Mouse (Mus musculus): ENCODE results near the gene F2rl1. TPM values are rescaled to one million over a fixed set of nuclear protein-coding genes. Genes with fewer than 3 reads are reported as not detected.
"Not testable (repeated sequence)": the region's sequence is repeated elsewhere in the genome, so short reads cannot be mapped to it uniquely, and the experiment has no call there.

F2rl1 gene
- polyA plus RNA-seq, 1 experiment from 2014 or later: 0.68 TPM

- H3K27me3 ChIP-seq (ENCODE audit: control insufficient read depth, insufficient read depth, low read depth, low read length): no peaks in the 10 kb centered on the region; the same call in 1 of the 2 replicates
- no peak overlapping the region for H3K9ac ChIP-seq (ENCODE audit: low read depth, low read length)
- H3K9me3 ChIP-seq (replicated peaks; ENCODE audit: control insufficient read depth, low read length): no peaks in the 10 kb centered on the region
- WGBS (ENCODE audit: insufficient replicate concordance): 55% methylated on average over 5 of the region's 5 CpGs
- H3K4me3 ChIP-seq (ENCODE audit: low read depth, low read length): no peak overlapping the region
- no peaks in the 10 kb centered on the region for H3K36me3 ChIP-seq (ENCODE audit: control insufficient read depth, insufficient read depth)
- H3K27ac ChIP-seq (ENCODE audit: low read length): no peak overlapping the region
- no peak for ATAC-seq (ENCODE audit: low read depth)
- peaks cover 19% of the 10 kb centered on the region for H3K4me1 ChIP-seq (ENCODE audit: control insufficient read depth, low read depth, low read length)
- no peak overlapping the region for H3K4me2 ChIP-seq (ENCODE audit: low read depth, low read length)
These were observed 13.0 kb upstream of the F2rl1 start for GRCm38 (mm10) chr13:95538021-95538420.

GRCm38 (mm10) chr13:95536117-95536493 is 11.1 kb upstream of the F2rl1 start:
- Histone ChIP-seq H3K27ac (ENCODE audit: low read length) (no peak overlapping the region), H3K4me1 (ENCODE audit: control insufficient read depth, low read depth, low read length) (peaks cover 19% of the 10 kb centered on the region), H3K4me3 (ENCODE audit: low read depth, low read length) (no peak overlapping the region), H3K9ac (ENCODE audit: low read depth, low read length) (no peak overlapping the region), H3K36me3 (ENCODE audit: control insufficient read depth, insufficient read depth) (no peaks in the 10 kb centered on the region), H3K4me2 (ENCODE audit: low read depth, low read length) (peak overlapping the region; percentile 47), H3K9me3 (replicated peaks; ENCODE audit: control insufficient read depth, low read length) (no peaks in the 10 kb centered on the region), H3K27me3 (ENCODE audit: control insufficient read depth, insufficient read depth, low read depth, low read length) (no peaks in the 10 kb centered on the region; the same call in 1 of the 2 replicates)
- WGBS (ENCODE audit: insufficient replicate concordance): 20% methylated on average over 5 of the region's 5 CpGs
- no peak for ATAC-seq (ENCODE audit: low read depth)

GRCm38 (mm10) chr13:95535461-95536116 is 10.6 kb upstream of the F2rl1 start:
- Histone ChIP-seq H3K36me3 (ENCODE audit: control insufficient read depth, insufficient read depth) (no peaks in the 10 kb centered on the region), H3K4me2 (ENCODE audit: low read depth, low read length) (peak overlapping the region; percentile 47), H3K27me3 (ENCODE audit: control insufficient read depth, insufficient read depth, low read depth, low read length) (no peaks in the 10 kb centered on the region; the same call in 1 of the 2 replicates), H3K9me3 (replicated peaks; ENCODE audit: control insufficient read depth, low read length) (no peaks in the 10 kb centered on the region), H3K4me3 (ENCODE audit: low read depth, low read length) (0 out of 2 replicates have a peak overlapping the region, but pooled peaks have one; percentile 10), H3K4me1 (ENCODE audit: control insufficient read depth, low read depth, low read length) (peaks cover 19% of the 10 kb centered on the region), H3K27ac (ENCODE audit: low read length) (no peak overlapping the region), H3K9ac (ENCODE audit: low read depth, low read length) (0 out of 2 replicates have a peak overlapping the region, but pooled peaks have one; percentile 6)
- ATAC-seq (ENCODE audit: low read depth): peak; percentile 82
- 5% methylated on average over 11 of the region's 11 CpGs for WGBS (ENCODE audit: insufficient replicate concordance)

- no peaks in the 10 kb centered on the region; the same call in 1 of the 2 replicates for H3K27me3 ChIP-seq (ENCODE audit: control insufficient read depth, insufficient read depth, low read depth, low read length)
- peaks cover 19% of the 10 kb centered on the region for H3K4me1 ChIP-seq (ENCODE audit: control insufficient read depth, low read depth, low read length)
- H3K27ac ChIP-seq (ENCODE audit: low read length): no peak overlapping the region
- no peak overlapping the region for H3K4me3 ChIP-seq (ENCODE audit: low read depth, low read length)
- peak overlapping the region; percentile 47 for H3K4me2 ChIP-seq (ENCODE audit: low read depth, low read length)
- 12% methylated on average over 6 of the region's 6 CpGs for WGBS (ENCODE audit: insufficient replicate concordance)
- no peak overlapping the region for H3K9ac ChIP-seq (ENCODE audit: low read depth, low read length)
- ATAC-seq (ENCODE audit: low read depth): no peak
- H3K36me3 ChIP-seq (ENCODE audit: control insufficient read depth, insufficient read depth): no peaks in the 10 kb centered on the region
- H3K9me3 ChIP-seq (replicated peaks; ENCODE audit: control insufficient read depth, low read length): no peaks in the 10 kb centered on the region
These were observed 10.0 kb upstream of the F2rl1 start for GRCm38 (mm10) chr13:95535026-95535425.

DNA sequence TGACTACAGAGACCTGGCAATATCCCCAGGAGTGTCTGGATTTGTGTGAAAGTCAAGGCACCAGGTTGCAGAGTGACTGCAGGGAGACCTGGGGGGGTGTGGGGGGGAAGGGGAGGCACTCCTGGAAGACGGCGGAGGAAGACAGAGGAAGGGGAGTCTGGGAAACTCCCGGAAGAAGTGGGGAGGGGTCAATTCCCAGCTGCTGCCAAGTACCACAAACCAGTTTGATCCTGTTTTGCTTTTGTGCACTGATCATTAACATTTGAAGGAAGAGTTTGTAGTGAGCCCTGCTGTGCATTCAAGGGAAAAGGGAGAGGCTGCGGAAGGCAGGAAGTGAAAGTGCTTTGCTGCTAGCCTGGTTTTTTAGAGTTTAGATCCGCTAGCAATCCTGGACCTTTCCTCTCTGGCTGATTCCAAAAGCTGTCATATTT is 9.1 kb upstream of the F2rl1 start:
- Histone ChIP-seq H3K4me2 (ENCODE audit: low read depth, low read length) (no peak overlapping the region), H3K4me1 (ENCODE audit: control insufficient read depth, low read depth, low read length) (peaks cover 19% of the 10 kb centered on the region), H3K27me3 (ENCODE audit: control insufficient read depth, insufficient read depth, low read depth, low read length) (no peaks in the 10 kb centered on the region; the same call in 1 of the 2 replicates), H3K36me3 (ENCODE audit: control insufficient read depth, insufficient read depth) (no peaks in the 10 kb centered on the region), H3K4me3 (ENCODE audit: low read depth, low read length) (no peak overlapping the region), H3K9ac (ENCODE audit: low read depth, low read length) (no peak overlapping the region), H3K27ac (ENCODE audit: low read length) (no peak overlapping the region), H3K9me3 (replicated peaks; ENCODE audit: control insufficient read depth, low read length) (no peaks in the 10 kb centered on the region)
- WGBS (ENCODE audit: insufficient replicate concordance): 21% methylated on average over 5 of the region's 5 CpGs
- no peak for ATAC-seq (ENCODE audit: low read depth)

DNA sequence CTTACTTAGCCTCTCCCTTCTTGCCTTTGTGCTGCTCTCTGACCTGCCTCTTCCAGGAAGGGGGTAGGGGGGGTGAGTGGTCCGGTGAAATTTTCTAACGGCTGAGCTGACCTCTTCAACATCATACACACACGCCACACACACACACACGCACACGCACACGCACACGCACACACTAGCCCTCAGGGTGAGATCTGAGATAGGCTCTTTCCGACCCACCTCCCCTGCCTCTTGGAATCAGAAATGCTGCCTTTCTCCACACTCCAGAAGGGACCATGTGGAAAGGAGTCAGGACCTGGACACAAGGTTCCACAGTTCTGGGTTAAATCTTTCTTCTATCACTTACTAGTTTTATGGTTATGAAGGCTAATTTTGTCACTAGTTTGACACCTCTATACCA is 8.6 kb upstream of the F2rl1 start:
- no peak overlapping the region for H3K9ac ChIP-seq (ENCODE audit: low read depth, low read length)
- no peak overlapping the region for H3K4me3 ChIP-seq (ENCODE audit: low read depth, low read length)
- H3K27me3 ChIP-seq (ENCODE audit: control insufficient read depth, insufficient read depth, low read depth, low read length): no peaks in the 10 kb centered on the region; the same call in 1 of the 2 replicates
- H3K36me3 ChIP-seq (ENCODE audit: control insufficient read depth, insufficient read depth): no peaks in the 10 kb centered on the region
- H3K4me1 ChIP-seq (ENCODE audit: control insufficient read depth, low read depth, low read length): peaks cover 19% of the 10 kb centered on the region
- no peak overlapping the region for H3K4me2 ChIP-seq (ENCODE audit: low read depth, low read length)
- whole genome bisulfite sequencing (ENCODE audit: insufficient replicate concordance): 35% methylated on average over 8 of the region's 8 CpGs
- no peaks in the 10 kb centered on the region for H3K9me3 ChIP-seq (replicated peaks; ENCODE audit: control insufficient read depth, low read length)
- no peak for ATAC-seq (ENCODE audit: low read depth)
- no peak overlapping the region for H3K27ac ChIP-seq (ENCODE audit: low read length)

GRCm38 (mm10) chr13:95533121-95533520 is 8.1 kb upstream of the F2rl1 start:
- H3K9ac ChIP-seq (ENCODE audit: low read depth, low read length); ATAC-seq (ENCODE audit: low read depth); H3K36me3 ChIP-seq (ENCODE audit: control insufficient read depth, insufficient read depth); H3K27me3 ChIP-seq (ENCODE audit: control insufficient read depth, insufficient read depth, low read depth, low read length); H3K4me2 ChIP-seq (ENCODE audit: low read depth, low read length); H3K9me3 ChIP-seq (replicated peaks; ENCODE audit: control insufficient read depth, low read length); H3K27ac ChIP-seq (ENCODE audit: low read length); H3K4me3 ChIP-seq (ENCODE audit: low read depth, low read length): not testable (repeated sequence)
- H3K4me1 ChIP-seq (ENCODE audit: control insufficient read depth, low read depth, low read length): peaks cover 19% of the 10 kb centered on the region
- 53% methylated on average over 5 of the region's 5 CpGs for WGBS (ENCODE audit: insufficient replicate concordance)

DNA sequence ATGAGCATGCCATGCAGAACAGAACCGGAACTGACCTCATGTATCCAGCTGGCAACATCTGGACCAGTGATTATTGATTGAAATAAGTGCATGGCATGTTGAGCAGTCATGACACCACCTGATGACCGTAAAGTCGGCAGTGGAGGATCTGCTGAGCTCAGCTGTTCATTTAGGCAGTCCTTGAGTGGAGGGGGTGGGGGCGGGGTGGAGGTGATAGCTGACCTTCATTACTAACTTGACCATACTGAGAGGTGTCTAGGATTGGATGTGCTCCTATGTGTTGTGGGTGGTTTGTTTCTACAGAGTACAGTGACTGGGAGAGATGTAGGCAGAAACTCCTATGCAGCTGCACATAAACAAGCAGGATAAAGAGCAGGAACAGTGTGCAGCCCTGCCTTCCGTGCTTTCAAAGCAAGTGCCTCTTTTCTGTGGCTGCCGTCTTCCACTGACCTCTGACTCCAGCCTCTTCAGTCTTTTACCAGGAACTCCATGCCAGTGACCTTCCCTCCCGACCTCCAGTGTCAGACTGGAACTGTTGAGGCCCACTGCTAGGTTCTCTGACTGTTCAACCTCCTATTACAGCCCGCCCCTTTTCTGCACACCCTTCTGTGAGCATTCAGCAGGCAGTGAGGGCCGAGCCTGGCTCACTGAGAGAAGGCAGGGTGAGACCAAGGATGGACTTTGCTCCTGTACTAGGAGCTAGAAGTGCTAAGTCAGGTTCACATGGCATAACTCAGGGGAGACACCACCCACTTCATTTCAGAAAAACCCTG is 6.4 kb upstream of the F2rl1 start:
- ATAC-seq (ENCODE audit: low read depth): peak; percentile 28; the same call in 1 of the 2 replicates
- Histone ChIP-seq H3K27me3 (ENCODE audit: control insufficient read depth, insufficient read depth, low read depth, low read length) (peaks cover 15% of the 10 kb centered on the region), H3K4me1 (ENCODE audit: control insufficient read depth, low read depth, low read length) (peaks cover 16% of the 10 kb centered on the region), H3K9ac (ENCODE audit: low read depth, low read length) (no peak overlapping the region), H3K4me3 (ENCODE audit: low read depth, low read length) (no peak overlapping the region), H3K27ac (ENCODE audit: low read length) (no peak overlapping the region), H3K9me3 (replicated peaks; ENCODE audit: control insufficient read depth, low read length) (no peaks in the 10 kb centered on the region), H3K36me3 (ENCODE audit: control insufficient read depth, insufficient read depth) (no peaks in the 10 kb centered on the region), H3K4me2 (ENCODE audit: low read depth, low read length) (no peak overlapping the region)
- 42% methylated on average over 9 of the region's 9 CpGs for WGBS (ENCODE audit: insufficient replicate concordance)

GRCm38 (mm10) chr13:95529246-95529645 is 4.2 kb upstream of the F2rl1 start:
- Histone ChIP-seq H3K27me3 (ENCODE audit: control insufficient read depth, insufficient read depth, low read depth, low read length) (peaks cover 37% of the 10 kb centered on the region), H3K9me3 (replicated peaks; ENCODE audit: control insufficient read depth, low read length) (no peaks in the 10 kb centered on the region), H3K36me3 (ENCODE audit: control insufficient read depth, insufficient read depth) (no peaks in the 10 kb centered on the region), H3K27ac (ENCODE audit: low read length) (no peak overlapping the region), H3K4me2 (ENCODE audit: low read depth, low read length) (no peak overlapping the region), H3K9ac (ENCODE audit: low read depth, low read length) (no peak overlapping the region), H3K4me3 (ENCODE audit: low read depth, low read length) (no peak overlapping the region), H3K4me1 (ENCODE audit: control insufficient read depth, low read depth, low read length) (peaks cover 8% of the 10 kb centered on the region)
- ATAC-seq (ENCODE audit: low read depth): no peak
- 43% methylated on average over 2 of the region's 2 CpGs for WGBS (ENCODE audit: insufficient replicate concordance)

All from liver, embryonic 16.5 days (tissue).